Mouse (Mus musculus): ENCODE measurements around the gene Pole4.

The Pole4 gene

DNA sequence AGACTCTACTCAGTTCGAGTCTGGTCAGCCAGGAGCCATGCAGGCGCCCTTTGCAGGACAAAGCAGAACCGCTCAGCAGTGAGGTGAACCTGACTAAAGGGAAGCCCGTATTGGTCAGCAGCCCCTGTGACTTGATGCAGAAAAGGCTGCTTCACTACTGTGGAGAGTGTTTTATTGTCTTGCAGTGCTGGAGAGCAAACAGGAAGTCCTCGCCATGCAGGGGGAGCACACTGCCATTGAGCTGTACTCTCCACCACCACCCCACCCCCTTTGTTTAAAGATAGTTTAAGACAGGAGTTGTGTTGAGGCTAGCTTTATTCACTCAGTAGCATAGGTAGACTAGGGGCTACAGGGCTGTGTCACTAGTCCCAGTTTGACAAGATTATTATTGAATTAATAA lies at the start of gene Pole4:
Gene Pole4 (minus strand): TSS at position 145 of the 400 bp plus-strand sequence.
- DNase-seq: no peak

DNA sequence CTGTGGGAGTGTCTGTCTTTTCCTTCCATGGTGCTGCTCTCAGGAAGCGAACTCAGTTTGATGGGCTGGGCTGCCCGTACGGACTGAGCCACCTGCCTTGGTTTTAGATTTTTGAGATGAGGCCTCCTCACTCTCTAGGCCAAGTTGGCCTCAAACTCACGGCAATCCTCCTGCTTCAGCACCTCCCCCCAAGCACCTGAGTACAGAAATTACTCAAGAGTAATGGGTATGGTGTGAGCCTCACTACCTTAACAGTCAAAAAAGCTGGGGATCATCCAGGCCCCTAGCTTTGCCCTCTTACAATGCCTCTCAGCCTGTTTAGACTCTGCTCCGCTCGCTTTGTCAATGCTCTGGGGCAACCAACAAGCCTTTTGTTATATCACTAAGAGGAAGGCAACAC lies 49.6 kb upstream of the Pole4 start:
- DNase-seq: no peak

DNA sequence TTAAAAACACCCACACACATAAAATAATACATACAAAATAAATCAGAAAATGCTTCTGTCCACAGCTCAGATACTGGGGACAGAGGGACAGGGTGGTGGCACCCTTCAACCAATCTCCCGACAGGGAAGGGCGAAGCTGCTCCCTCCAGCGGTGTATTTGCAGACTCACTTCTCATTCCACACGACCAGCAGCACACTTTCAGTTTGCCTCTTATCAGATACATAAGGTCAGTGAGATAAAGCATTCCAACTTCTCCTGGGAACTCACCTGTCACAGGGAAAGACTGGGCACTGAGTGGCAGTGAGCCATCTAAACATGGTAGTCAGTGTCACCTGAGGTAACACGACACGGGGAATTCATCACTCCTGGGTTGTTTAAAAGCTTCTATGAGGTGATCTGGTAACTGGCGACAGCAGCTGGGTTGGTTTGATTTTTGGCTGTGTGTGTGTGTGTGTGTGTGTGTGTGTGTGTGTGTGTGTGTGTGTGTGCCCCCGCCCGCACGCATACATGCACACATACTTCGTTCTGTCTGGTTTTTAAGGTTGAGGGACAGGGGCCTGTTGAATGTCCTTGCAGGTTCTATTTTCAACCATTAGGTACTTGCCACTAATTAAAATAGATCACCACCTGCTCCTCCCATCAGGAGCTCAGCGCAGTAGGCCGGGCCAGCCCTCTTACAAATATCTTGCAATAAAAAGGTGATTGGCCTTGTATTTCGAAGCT lies 48.6 kb upstream of the Pole4 start:
- DNase-seq: no peak

DNA sequence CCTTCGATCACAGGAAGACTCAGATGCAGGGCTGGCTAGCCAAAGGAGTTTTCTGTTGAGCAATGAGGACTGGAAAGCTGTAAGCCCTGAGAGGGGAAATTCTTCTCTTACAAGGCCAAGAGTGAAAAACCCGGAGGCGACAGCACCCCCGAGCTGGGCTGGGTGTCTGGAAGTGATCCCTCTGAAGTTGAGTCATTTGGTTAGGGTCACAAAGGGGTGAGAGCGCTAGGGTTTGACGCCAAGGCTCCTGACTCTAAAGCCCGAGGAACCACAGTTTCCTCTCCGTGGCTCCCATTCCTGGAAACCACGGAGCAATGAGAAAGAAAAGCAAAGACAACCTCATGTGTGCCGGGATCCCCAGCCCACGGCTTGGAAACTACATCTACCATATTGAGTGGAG lies 47.9 kb upstream of the Pole4 start:
- DNase-seq: no peak

DNA sequence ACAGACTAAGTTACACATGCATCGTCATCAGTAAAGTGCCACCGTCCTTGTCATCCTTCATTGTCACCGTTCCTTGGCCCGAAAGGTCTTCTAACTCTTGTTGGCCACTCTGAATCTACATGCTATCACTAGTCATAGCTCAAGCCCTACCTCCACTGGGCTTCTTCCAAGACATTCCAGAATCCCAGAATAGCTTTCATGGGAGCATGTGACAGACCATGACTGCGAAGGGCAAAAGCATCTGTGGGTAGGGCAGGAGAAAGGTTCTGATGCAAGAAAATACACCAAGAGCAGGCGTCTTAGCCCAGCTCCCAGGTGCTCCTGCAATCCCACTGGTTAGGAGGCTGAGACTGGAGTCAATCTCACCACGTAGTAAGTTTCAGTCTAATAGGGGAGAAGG lies 46.6 kb upstream of the Pole4 start:
- DNase-seq: no peak

DNA sequence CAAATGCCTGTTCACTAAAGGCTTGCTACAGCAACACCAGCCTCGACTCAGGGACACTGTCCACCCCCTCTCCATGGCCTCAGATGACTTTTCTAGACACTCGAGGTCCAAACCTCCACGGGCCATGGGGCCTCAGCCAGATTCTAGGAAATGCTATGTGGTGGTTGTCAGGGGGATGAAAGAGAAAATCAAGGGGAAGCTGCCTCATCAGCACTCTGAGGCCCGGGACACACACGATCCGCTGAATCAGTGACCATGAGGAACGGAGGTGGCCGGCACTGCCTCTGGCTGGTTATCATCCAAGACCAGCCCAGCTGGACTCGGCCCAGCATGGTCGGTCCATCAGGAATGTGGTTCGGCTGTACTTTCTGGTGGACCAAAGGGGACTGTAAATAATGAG lies 45.9 kb upstream of the Pole4 start:
- no peak for DNase-seq

DNA sequence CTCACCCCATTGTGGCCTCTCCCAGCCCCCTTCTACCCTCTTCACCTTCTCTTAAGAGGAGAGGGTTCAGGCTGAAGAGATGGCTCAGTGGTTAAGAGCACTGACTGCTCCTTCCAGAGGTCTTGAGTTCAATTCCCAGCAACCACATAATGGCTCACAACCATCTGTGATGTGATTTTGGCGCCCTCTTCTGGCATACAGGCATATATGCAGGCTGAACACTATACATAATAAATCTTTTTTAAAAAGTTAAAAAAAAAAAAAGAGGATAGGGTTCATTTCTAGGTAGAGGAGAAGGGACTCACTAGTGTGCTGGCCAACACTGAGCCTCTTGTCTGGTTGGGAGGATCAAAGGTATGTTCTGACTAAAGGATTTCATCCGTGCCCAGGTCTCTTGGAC lies 44.9 kb upstream of the Pole4 start:
- DNase-seq: no peak

DNA sequence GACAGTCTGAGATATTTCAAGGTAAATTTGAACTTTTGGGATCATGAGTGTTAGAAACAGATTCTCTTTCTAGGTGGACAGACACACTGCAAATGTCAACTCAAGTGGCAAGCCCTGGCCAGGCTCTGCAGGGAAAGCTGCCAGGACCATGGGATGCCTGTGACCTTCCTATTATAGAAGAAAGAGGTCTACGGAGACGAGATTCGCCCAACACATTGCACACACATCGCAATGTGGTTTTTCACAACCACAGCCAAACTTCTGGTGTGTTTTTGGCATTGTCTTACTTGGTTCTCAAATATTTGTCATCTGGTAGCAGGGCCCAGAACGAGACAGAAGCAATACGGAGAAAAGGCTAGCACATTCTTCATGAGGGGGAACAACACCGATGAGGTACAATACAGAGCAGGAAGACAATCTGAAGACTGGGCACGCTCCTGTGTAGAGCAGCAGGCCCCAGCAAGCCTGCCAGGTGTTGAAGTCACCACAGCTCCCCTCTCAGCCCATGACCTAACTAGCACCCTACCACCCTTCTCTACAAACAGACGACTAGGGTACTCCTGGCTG lies 43.0 kb upstream of the Pole4 start:
- DNase-seq: no peak

DNA sequence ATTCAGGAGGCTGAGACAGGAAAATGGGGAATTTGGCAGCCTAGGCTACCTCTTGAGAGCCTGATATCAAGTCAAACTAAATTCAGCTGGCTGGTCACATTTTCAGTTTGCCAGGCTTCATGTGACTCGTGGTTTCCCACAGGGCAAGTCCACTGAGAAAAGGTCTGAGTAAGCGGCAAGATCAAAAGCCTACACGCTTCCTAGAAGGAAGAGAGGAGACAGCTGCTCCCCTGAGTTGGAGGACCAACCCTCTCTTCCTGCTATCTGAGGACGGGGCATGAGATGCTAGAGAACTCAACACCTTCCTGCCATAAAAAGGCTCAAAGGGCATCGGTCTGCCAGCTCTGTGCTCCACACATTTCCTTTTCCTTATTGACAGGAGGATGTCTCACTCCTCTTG lies 41.9 kb upstream of the Pole4 start:
- DNase-seq: no peak

DNA sequence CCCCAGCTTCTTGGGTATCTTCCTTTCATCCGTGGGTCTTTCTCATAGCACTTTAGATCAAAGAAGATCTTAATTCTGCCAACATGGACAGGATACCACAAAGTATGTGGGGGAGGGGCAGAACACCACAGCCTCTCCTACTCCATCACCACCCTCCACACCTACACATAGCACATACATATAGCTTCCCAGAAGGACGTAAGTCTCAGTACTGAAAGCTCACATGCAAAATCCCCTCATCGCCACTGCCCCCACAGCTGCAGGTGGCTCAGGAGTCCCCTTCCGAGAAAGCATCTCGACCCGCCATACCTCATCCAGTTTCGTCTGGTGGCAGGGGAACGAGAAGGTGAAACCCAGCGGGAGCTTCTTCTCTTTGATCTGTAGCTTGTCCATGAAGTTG lies 39.4 kb upstream of the Pole4 start:
- no peak for DNase-seq

DNA sequence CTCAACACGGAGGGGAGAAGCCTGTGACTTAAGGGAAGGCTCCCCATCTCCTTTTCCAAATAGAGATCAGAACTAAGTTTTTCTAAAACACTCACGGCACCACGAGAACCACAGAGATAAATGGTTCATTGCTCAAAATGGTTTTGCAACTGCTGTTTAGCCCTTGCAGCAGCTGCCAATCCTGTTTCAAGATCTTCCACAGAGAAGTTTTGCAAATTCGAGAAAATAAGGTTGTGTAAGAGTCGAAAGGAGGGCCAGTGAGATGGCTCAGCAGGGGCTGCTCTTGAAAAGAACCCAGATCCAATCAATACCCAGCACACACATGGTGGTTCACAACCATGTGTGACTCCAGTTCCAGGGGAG lies 36.3 kb upstream of the Pole4 start:
- DNase-seq: no peak

DNA sequence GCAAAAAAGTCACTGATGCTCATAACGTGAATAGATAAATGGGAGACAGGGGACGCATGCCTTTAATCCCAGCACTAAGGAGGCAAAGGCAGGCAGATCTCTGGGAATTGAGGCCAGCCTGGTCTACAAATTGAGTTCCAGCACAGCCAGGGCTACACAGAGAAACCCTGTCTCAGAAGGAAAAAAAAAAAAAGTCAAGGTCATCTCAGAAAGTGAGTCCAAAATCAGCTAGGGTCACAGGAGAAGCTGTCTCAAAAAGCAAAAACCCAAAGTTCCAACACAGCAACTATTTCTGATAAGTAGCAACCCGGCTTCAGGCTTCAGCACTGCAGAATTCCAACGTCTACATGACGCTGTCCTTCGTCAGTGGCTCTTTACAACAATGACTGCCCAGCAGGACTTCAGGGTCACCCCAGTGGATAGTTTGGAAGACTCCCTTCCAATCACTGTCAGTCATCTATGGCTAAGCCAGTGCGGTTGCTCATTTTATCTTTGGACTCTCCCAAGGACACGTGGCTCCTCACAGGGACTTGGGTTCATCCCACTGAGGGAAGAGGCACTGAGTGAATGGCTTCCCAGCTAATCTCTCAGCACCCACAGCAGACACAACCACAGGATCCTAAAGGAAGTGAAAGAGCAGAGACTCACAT lies 35.8 kb upstream of the Pole4 start:
- DNase-seq: no peak

DNA sequence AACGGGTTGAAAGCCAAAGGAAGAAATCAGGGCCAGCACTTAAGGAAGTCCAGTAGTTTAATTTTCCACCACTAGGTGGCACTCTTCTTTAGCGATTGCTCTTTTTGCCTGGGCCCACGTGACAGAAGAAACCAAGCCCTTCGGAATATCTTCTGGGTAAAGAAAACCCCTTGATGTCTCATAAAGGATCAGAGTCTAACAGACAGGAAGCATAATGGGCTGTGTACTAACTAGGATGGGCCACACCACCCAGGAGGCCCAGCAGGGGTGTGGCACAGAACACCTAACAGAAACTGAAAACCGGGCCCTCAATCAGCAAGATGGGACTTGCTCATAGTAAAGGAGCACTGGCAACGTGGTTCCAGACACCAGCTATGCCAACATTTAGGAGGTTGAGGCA lies 35.1 kb upstream of the Pole4 start:
- peak; percentile 56 for DNase-seq

DNA sequence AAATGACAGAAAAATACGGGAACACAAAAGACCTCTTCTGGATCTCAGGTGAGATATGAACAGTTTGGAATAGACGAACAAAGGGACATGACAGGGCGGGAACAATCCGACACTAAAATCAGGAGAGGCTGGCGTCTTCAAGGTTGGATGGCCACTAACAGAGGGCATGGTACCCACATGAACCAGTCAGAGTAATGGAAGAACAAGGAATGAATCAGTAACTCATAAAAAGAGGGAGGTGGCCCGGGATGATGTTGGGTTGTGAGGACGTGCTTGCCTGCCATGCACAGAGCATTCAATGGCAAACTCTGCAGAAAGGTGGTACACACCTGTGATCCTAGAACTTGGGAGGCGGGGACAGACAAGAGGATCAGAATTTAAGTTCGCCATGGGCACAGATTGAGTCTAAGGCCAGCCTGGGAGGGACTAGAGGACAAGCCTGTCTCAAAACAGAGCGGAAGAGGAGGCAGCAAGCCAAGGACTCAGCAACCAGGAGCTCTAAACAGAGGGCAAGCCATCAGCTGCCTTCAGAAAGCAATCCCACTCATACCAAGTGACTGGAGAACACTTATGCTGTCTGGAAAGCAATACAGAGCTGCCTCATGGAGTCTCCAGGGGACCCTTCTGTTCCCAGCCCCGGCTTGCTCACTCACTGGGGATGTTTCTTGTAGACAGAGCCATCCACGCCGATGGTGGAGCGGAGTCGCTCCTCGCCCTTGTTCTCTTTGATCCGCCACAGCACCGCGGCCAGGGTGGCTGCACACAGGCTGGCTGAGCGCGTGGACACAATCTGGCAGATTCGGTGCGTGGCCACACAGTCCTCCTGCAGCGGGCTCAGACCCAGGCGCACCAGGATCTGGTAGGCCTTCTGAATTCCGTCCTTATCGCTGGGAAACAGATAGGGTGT lies 32.7 kb upstream of the Pole4 start:
- no peak for DNase-seq

DNA sequence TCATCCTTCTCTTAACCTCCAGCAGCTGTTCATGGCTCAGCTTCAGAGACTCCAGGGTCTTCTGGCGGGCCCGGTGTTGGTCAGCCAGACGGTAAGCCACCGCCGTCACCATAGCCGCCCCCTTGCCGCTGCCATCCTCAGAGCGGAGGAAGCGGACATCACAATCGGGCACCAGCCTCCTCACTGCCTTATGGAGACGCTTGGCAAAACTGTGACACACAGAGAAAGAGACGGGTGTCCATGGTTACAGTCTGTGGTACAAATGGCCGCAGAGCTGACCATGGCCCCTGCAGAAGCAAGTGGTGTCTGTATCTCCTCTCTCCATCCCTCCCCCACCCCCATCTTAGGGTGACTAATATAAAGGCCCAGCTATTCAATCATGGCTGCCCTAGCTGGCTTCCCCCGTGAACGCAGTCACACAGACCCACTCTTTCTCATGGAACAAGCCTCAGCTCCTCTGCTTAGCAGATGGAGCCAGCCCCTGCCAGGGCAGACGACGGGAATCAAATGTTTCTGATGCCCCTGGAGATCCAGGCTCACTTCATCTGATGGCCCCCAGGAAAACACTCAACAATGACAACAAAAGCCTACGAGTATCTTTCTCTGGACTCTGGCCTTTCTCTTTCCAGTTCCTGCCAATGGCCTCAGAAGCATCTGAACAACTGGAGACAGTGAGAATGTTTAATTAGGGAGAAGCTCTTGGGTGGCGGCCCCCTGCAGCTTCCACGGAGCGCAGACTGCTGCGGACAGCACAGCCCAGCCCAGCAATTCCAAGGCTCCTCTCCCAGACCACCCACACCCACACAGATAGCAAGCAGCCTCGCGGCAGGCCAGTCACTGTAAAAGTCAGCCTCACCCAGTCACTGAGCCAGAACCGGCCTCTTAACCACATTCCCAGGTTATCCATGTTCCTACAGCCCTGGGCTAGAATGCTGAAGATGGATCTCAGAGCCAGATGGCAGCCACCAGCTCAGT lies 31.7 kb upstream of the Pole4 start:
- no peak for DNase-seq

DNA sequence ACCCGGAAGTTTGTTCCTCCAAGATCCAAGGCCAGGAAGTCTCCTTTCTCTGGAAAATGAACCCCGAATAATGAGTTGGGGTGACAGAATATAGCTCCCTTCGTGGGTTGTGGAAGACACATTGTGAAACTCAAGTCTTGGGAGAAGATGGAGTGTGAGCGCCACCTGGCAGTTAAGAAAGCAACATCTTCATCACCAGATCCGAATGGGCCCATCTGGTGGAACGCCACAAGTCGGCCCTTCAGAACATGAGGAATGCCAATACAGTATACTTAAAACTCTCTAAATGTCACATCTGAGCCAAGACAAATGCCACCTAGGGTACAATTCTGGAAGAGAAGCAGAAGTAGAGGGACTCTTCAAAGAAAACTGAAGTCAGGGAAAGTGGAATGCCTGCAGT lies 30.2 kb upstream of the Pole4 start:
- DNase-seq: no peak

DNA sequence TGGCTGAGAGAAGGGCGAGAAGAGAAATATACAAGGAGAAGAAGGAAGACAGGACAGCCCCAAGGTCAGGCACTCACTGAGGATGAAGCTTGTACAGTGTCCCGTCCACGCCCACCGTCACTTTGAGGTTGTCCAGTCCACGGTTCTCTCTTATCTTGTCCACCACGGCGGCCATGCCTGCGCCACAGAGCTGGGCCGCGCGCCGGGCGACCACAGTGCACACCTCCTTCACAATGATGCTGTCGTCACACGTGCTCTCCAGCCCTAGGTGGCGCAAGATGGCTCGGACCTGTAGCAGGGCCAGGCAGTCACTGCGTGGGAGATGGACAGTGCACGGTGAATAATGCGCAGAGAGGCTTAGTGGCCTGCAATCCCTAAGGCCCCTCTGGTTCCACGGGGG lies 23.5 kb upstream of the Pole4 start:
- no peak for DNase-seq

DNA sequence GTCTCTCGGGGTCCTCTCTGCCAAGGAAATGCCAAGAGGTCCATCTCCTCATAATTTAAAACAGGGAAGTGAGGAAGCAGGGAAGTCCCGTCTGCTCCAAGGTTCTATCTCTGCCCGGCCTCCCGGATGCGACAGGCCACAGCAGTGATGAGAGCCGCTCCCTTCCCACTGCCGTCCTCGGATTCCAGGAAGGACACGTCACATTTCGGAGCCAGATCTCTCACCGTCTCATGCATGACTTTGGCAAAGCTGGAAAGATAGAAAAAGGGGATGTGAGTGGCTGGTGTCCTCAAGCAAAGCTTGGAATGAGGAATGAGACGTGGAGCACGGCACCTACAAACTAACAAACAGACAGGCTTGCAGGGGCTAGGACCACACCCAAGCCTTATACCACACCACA lies 22.0 kb upstream of the Pole4 start:
- DNase-seq: no peak

DNA sequence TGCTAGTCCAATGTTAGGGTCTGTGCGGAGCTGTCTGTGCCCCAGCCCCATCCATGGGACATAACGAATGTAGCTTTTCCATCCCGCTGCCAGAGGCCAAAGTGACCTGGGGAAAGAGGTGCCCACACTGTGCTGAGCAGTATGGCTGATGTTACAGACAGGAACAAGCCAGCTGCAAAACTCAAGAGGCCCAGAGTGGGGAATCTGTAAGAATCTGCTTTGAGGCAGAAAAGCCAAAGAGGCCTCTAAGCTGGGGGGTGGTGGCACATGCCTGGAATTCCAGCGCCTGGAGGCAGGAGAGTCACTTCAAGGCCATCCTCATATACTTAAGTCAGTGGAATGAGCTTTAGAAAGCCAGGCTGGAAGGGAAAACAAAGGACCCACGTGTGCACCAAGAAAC lies 18.2 kb upstream of the Pole4 start:
- no peak for DNase-seq

DNA sequence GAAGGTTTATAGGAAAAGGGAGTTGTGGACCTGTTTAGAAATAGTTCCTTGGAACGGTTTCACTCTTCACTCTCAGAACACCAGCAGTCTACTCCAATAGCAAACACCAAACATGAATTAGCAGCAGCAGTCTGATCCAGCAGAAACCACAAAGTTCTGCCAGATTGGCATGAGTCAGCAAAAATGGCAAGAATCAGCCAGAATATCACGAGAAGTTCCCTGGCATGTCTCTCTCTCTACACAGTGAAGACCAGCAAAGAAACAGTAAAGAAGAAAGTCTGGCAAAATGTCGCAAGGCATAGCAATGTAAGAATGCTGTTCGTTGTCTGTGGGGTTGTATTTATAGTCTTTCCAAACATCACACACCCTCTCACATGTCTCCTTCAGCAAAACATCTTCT lies 11.0 kb upstream of the Pole4 start:
- DNase-seq: no peak

DNA sequence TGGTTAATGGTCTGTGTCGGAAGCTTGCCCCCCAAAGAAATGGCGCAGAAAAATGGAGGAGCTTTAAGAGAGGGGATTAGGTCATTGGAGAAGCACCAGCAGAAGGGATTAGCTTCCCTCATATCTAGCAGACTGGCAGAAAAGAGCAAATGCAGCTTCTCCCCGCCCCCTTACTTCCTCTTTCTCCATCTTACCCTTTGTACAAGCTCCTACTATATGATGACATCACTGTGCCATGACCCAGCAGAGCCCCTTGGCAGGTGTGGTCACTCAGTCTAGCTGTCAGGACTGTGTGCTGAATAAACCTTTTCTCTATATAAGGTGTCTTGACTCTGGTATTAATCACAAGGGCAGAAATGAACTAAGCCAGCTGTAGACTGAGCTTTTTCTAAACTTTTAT lies 10.5 kb upstream of the Pole4 start:
- no peak for DNase-seq

DNA sequence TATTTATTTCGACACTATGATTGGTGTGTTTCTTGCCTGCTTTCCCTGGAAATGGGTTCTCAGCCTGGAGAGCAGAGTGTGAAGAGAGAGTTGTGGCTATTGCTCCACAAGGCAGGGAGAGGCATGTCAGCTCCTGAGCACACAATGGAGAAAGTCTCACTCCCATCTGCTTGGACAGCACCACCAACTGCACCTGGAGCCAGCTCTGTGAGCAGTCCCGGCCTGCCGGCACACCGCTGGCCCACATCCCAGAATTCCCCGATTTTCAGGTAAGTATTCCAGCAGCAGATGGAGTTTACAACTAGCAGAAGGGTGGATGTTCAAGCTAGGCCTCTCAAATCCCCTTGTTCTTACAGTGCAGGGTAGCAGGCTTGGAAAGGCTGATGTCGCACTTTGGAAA lies 10.1 kb upstream of the Pole4 start:
- DNase-seq: no peak

DNA sequence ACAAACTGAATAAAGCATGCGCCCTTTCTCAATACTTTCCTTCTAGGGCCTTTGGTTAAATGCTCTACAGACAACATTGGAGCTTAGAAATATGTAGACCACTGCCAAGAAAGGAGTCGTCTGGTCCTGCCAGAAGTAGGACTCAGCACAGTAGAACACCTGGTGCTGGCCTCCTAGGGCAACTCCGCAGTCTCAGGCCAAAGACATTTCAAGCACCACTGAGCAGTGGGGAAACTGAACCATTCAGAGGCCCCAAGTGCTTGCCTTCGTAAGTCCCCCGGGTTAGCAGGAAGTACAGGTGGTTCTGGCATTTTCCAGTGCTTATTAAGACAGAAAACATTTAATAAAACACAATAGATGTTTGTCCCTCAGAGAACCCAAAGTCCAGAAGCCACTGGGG lies 9.7 kb upstream of the Pole4 start:
- no peak for DNase-seq
